Mouse (Mus musculus): ENCODE data around the gene Gm11096.

Gm11096 gene

DNA sequence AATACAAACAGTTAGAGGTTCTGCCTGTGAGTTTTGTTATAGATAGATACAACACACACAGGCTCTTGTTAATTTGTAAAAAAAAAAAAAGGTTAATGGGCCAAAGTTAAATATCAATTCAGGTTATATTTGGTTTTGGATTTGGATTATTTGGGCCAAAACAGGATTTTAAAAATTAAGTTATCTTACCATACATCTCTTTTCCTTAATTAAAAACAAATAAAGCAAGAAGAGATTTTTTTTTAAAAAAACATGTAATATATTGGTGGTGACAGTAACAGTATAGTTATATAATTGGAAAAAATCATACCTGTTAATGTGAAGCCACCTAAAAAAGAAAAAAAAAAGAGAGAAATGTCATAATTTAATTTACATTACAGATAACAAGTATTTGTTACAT, at the start of gene Gm11096:
Gm11096 (plus strand) TSS at position 301 of the 400 bp plus-strand sequence.
- DNase-seq (ENCODE audit: low spot score in 2 of 2) = no peak

DNA sequence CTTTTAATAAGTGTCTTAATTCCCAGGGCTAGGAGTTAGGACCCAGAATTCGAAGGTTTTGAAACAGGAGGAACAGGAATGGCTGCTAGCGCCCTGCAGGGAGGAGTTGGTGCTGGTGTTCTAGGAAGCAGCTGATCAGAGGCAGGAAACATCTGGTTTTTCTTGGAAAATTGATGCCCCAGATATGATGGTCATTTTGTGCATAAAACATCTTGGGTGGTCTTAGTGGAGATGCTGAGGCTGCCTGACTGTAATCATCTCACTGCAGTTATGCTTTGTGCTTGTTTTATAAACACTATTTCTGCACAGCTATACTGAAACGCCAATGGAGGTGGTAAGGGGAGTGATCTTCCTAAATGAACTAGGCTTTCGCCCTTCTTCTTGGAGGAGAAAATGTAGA, 48.5 kb upstream of the Gm11096 start:
- no peak for DNase-seq (ENCODE audit: low spot score in 2 of 2)

DNA sequence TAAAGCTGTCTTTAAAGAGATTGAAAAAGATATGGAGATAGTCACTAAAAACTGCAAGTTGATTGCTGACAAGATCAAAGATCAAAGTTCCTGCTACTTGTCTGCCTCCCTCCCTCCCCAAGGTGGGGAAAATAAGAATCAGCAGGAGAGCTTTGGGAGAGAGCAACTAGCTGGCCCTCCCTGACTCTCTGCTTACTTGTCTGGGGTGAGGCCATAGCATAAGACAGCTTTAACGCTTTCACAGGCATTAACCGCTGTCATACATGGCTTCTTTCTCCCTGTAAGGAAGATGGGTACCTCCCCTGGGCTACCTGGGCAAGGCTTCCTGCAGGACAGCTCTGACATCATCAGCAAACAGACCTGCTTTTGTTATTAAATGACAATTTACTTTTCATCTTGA, 47.4 kb upstream of the Gm11096 start:
- no peak for DNase-seq (ENCODE audit: low spot score in 2 of 2)

DNA sequence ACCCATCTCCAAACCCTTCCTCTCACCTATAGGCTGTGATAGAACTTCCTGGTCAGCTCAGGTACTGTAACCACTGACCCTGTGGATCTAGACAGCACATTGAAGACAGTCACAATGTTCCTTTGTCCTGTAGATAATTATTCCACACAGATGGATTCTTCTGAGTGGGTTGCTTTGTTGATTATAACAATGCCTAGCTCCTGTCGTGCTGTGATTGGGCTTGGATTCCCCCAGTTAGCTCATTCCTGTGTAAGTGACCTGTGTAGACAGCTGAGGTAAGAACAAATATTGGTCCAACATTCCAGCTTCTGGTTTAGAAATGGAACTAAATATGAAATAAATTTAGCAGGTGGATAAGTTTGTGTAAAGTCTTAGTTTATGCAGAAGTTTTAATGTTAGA, 44.1 kb upstream of the Gm11096 start:
- no peak for DNase-seq (ENCODE audit: low spot score in 2 of 2)

DNA sequence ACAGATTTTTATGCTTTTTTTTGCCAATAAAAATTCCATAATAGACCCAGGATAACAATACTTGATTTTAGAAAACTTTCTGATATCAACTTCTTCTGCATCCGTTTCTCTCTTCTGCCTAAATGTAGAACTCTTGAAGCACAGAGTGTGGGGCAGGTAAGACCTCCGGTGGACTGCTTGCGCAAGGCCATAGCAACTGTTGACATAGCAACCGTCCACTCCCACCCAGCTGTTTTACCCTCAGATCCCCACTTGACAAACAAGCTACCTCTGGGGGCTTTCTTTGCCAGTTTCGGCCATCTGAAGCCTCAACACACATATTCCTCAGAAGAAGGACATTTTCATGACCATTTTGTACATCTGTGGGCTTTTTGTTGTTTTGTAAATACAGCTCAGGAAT, 41.2 kb upstream of the Gm11096 start:
- DNase-seq (ENCODE audit: low spot score in 2 of 2) = no peak

DNA sequence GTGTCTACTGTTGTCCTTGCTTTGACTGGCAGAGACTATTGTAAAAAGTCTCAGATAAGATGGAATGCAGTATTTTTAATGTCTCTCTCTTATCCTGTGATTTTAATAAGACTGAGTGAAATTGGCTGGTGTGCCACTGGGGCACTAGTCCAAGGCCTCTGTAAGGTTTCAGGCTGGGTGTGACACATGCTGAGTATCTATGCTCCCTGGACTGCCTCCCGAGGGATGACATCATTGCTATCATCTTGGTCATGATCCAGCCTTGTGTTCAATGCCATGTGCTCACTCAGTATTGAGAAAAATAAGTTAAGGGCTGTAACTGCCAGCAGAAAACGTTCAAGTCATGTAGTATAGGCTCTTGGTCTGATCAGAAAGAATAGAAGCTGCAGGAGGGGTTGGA, 38.9 kb upstream of the Gm11096 start:
- DNase-seq (ENCODE audit: low spot score in 2 of 2) = no peak

DNA sequence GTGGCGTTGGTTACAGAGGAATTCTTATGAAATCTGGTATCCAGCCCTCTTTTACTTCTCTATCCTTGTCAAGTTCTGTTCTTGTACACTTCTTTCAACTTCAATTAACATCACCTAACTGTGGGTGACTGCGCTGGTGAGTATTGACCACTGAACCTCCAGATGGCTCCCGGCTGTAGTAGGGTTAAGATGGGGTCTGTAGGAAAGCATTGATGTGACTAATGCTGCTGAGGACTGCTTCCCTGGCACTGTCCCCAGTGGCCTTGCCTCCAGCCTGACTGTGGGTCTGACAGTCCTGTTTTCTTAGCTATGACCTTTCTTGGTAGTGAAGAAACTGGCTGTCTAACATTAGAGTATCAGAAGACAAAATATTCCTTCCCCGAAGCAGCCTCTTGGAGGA, 38.4 kb upstream of the Gm11096 start:
- no peak for DNase-seq (ENCODE audit: low spot score in 2 of 2)

DNA sequence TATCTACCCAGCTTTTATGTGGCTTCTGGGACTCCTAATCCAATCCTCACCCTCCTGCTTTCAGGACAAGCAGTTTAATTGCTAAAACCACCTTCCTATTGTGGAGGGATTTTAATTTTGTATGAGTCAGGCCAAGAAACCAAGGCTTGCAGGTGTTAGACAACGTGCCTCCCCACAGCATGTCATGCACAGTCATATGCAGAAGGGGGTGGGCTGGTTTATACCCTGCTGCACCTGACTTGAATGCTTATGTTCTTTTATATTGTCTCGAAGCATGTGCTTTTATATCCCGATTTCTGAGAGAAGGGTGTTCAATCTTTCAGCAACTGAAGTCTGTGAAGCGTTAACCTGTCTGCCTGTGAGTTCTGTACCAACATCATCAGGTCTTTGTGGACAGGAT, 37.3 kb upstream of the Gm11096 start:
- DNase-seq (ENCODE audit: low spot score in 2 of 2) = no peak

DNA sequence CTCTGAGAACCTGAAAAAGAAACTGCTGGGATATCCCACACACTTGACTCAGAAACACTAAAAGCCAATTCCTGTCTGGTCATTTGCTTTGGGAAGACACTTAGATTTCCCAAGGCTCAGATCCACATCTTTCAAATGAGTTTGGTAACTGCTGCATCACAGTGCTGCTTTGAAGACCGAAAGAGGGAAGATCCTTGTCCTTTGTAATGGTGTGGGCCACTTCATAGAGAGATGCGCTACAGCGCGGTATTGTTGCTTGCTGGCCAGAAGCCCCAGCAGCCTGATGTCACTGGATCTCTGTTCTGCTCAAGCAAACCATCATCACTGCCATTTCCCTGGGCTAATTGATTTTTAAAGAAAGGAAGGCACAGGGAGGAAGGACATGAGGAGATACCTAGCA, 28.8 kb upstream of the Gm11096 start:
- no peak for DNase-seq (ENCODE audit: low spot score in 2 of 2)

DNA sequence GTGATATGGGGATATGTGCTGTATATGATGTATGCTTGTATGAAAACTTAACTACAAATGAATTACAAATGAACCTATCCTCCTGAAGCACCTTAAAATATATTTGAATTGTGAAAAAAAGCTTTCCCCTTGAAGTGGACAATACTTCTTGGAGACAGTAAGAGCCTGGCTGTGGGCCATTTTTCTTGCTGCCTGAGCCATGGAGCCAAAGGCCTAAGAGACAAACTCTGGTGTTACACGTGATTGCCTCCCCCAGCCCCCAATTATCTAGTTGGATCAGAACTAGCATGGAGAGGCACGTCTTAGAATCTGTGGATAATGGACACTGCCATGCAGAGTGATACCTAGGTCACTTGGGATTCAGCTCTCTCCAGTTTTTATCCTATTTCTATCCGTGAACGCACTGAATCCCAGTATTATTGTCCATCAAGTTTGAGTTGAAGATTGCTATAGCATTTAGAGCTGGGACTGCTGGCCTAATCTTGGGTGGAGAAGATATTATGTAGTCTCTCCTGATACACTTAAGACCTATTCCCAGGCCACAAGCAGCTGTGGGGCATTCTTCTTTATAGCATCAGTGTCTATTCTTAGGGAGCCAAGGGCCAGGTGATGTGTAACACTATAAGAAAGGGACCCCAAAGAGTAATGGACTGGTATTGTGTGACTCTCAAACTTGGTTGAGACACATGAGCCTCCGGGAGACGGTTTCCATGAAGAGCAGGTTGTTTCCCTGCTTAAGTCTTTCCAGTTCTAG, 25.0 kb upstream of the Gm11096 start:
- no peak for DNase-seq (ENCODE audit: low spot score in 2 of 2)

DNA sequence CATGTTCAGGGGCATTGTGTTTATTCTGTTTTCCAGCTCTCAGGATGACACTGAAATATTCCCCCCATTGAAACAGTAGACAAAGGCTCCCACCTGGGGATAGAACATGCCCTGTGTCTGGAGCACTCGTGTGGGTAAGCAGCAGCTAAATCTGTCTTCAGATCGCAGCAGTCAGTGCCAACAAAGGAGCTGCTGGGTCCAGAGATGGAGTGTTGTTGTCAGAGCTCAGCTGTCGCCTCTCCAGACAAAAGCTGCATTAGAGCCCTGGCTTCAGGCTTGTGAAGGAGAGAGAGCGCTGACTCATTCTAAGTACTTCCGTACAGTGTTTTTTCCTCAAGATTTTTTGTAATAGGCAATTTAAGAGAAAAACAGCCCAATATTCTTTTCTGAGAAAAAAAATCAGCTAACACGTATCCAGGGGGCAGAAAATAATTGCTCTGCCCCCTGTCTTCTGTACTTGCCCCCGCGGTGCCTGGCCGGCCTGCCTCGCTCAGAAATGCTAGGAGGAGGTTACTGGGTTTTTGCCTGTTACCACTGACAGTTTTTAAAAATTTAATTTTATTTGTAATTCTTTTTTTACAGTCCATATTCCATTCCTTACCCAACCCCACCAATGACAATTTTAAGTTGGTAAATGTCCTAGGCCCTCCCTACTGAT, 21.6 kb upstream of the Gm11096 start:
- DNase-seq (ENCODE audit: low spot score in 2 of 2) = no peak

DNA sequence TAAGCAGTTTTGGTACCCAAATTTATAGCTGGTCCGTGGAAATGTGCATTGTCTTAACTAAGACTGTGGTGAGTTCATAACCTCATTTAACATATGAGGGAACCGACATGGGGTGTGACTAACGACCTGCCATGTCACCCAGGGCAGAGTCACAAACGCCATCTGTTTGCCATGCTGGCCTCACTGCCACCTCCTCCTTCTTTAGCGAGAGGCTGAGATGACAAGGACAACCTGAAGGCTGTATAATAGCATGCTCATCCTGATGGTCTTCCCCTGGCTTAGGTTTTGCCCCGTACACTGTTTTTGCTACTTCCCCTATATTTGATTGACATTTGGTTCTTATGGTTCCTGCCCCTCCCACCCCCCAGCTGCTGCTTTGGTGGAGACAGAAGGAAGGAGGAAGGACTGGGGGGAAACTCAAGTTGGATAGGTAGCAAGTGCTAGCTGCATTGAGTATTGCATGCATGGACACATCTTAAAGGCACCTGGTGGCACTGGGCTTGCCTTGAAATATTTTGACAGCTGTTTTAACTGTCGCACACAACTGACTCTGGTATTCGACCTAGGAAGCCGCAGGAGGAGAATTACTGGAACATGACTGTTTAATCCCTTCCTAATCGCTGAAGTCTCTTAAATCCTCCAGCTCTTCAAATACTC, 17.2 kb upstream of the Gm11096 start:
- DNase-seq (ENCODE audit: low spot score in 2 of 2) = no peak

DNA sequence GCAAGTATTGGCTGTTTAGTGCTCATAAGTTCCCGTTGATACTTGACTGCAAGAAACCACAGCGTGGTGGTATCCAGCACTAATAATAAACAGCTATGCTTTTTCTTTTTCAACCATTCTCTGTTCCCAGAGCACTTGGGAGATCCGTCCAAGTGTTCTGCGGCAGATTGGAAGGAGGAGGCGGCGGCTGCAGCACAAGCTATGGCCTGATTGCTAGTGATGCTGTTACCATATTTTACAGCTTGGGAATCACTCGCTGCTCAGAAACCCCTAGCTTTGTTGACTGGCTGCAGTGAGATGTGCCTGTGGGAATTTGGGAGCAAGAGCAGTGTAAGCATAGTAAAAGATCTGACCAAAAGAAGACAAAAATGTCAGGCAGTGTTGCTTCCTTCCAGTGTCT, 14.3 kb upstream of the Gm11096 start:
- DNase-seq (ENCODE audit: low spot score in 2 of 2) = no peak

DNA sequence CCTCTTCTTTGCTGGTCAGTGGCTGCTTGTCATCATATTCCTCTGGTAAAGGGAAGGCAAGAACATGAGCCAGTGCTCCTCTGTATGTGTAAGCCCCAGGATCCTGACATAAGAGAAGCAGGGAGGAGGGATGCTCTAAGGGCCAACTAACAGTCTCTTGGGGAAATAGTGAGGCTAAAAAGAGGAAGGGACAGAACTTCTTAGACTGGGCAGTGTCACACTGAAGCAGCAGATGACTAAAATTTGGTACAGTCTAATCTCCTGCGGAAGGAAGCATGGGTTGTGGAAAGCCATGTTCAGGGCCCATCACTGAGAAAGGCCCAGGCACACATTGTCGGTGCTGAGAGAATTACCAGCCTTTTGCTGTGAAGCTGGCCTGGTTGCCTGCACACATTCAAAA, 8.8 kb upstream of the Gm11096 start:
- DNase-seq (ENCODE audit: low spot score in 2 of 2) = no peak

DNA sequence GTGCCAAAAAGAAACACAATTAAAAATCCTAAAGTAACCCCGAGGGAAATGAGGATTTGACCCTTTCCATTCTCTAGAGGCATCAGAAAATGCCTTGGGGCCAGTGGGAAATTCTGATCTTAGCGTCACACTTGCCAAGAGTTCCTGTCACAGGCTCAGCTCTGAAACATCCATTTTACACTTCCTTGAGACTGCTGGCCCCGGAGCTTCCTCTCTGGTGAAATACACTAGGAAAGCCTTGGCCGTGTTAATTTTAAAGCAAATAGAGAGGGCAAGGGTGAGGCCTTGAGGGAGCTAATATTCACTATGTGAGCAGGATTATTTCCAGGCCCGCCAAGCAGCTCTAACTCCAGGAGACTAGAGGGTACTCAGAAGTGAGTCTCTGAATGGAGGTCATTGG, 8.4 kb upstream of the Gm11096 start:
- DNase-seq (ENCODE audit: low spot score in 2 of 2) = no peak

DNA sequence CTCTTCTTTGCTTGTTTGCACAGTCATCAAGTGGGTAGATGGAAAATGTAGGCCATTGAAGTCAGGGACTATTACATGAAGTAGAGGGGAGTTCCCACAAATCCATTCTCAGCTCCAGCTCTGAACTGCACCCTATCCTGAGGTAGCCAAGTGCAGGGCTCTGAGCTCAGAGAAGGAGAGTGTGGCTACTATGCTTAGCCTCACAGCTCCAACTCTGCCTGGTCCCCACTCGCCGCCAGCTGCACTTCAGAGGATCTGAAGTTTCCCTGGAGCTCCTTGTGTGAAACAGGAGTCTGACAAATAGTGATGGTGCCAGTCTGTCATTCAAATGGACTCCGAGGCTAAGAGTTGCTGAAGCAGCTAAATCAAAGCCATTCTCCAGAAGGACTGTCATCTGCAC, 13.7 kb downstream of the Gm11096 start:
- no peak for DNase-seq (ENCODE audit: low spot score in 2 of 2)

DNA sequence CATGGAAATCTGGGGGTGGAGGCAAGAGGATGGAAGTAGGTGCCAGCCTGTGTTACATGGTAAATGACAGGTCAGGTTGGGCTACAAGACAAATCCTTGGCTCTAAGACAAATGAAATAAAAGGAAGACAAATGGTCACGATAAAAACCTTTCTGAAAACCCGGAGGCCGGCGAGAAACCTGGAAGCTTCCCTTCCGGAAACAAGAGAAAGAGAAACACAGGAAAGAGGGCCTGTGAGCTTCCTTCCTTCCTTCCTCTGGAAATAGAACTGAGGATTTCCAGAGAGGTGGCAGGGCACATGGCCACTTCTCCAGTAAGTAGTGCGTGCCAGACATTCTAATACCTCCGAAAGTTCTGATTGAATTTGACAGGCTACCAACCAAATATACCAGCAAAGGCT, 14.4 kb downstream of the Gm11096 start:
- DNase-seq (ENCODE audit: low spot score in 2 of 2) = no peak

DNA sequence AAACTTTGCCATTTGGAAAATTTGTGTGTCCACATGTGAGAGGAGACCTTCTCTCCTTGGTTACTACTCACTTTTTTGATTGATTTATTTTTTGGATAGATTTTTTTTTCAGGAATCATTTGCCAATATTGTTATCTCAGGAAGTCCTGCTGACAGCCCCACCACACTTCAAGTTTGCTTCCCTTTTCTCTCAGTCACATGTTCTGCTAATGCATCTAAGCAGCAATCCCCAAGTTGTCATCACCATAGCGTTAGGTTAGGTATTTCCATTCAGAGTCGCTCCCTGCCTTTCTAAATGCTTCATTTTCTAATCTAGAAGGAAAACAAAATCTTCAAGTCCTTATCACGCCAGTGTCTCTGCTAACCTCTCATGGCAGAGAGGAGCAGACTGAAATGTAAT, 17.8 kb downstream of the Gm11096 start:
- no peak for DNase-seq (ENCODE audit: low spot score in 2 of 2)

DNA sequence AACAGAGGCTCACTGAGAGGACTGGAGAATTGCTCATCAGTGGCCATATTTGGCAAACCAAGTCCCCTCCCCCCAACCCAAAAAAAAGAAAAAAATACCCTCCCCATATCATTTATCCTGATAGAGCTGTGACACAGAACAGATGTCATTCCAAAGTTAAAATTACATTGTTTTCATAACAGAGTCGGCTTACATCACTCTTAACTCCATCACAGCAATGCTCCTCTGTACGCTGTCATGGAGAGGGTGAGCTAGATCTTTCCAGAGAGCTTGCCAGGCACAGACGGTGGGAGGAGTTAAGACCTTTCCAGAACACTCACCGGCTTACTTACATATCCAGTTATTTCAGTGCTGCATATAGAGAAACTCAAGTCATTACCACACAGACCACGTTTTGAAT, 27.4 kb downstream of the Gm11096 start:
- no peak for DNase-seq (ENCODE audit: low spot score in 2 of 2)

DNA sequence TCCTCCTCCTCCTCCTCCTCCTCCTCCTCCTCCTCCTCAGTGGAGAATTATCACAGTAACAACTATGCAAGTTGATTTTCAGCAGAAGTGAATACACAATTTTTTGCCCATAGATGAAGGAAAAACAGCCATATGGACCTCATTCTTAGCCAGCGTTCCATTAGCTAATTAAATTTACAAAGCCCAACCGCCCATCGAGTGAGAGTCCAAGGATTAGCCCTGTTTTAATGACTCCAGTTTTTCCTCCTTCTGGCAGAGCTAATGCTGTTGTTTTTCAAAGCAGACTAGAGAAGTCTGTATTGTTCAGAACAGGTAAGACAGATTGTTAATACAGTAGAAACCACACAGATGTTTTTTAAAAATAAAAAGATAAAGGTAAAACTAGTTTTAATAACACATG, 31.8 kb downstream of the Gm11096 start:
- no peak for DNase-seq (ENCODE audit: low spot score in 2 of 2)

DNA sequence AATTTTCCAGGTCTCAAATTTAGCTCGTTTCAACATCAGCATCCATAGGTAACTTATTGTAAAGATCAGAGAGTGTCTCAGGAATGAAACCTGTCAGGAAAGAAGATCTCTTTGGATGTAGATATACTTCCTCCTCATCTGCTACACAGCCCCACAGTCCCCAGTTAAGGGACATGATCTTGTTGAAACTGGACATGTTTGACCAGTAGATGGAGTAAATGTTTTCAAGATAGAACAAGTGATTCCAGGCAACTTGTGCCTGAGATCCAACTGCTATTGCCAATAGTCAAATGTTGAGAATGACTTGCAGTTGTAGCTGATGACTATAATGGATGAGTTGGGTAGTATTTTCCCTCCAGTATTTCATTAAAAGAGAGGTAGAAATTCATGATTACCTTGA, 35.9 kb downstream of the Gm11096 start:
- DNase-seq (ENCODE audit: low spot score in 2 of 2) = no peak

DNA sequence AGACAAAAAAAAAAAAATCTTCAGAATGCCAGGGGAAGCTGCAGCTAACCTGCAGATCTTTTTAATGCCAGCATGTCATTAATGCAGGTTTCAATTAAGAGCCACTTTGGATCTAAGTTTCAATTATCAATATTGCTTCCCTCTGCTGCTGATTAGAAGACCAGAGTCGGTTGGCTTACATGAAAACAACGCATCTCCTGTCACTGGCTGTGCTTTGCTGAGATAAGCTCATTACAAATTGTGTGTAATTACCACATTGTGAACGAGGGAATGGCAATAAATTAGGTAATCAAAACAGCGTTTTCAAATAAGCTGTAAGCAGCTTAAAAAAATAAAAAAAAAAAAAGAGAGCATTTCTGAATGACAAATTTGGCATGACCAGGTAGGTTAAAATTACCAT, 38.2 kb downstream of the Gm11096 start:
- no peak for DNase-seq (ENCODE audit: low spot score in 2 of 2)
